ENCODE assay signal across 9 mouse cellular contexts in the genomic region with DNA sequence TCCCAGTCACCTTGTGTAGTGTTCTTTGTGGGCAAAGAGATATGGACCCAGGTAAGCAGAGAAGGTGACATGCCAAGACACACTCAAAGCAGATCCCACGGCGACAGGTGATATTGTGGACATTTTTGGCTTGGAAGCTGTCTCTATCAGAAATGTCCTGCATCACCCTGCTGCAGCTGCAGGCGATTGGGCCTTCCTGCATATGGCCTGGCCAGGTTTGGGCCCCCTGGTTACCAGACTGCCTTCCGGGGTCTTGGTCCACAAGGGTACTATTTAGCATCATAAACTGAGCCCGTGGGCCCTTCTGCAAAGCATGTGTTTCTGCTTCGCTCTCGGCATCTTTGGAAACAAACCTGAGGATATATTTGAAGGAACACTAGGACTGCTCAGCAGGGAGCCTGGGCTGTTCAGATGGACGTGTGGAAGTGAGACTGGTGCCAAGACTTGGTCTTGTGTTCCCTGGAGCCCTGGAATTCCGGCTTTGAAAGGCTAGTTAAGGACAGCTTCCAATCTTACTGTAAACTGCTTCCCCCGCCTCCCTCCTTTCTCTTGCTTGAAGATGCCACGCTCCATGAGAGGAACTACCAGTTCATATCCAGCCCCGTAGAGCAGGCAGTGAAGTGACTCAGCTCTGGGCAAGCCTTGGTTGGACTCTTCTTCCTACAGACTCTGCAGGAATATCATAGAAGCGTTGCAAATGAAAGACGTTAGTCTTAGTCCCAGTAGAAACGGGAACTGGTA. TPM values are rescaled to one million over a fixed set of nuclear protein-coding genes. Genes with fewer than 3 reads are reported as not detected.
DNase-seq lines count a peak whose midpoint lies in the region; ATAC-seq and TF ChIP-seq lines count a peak whose summit lies in the region.
"Had no signal": no experiment of that assay in that cellular context is flagged by ENCODE, and none has a peak within 500 bp of the region (broad histone marks: within the 10 kb centered on the region; RNA-seq: fewer than 3 reads in every experiment).

No protein-coding gene starts in this region.

- peaks cover 2% of the 10 kb centered on the region; the same call in 1 of the 2 replicates for H3K27me3 ChIP-seq in heart, embryonic 11.5 days (ENCODE audit: control insufficient read depth, insufficient read depth, low read length)
- H3K27me3 ChIP-seq in lung, embryonic 14.5 days (ENCODE audit: insufficient read depth, low read length): peaks cover 20% of the 10 kb centered on the region
- peaks cover 11% of the 10 kb centered on the region for H3K27me3 ChIP-seq in limb, embryonic 13.5 days

- DNase-seq in heart, adult 18-20 months: peak; percentile 30 to 46
- DNase-seq in lung, embryonic 14.5 days: peak; percentile 62
- DNase-seq in lung, postnatal 14 days: no peak
- DNase-seq in brain, embryonic 14.5 days (ENCODE audit: low read depth): peak; percentile 29
- no peak for DNase-seq in ovary, adult 18-20 months (ENCODE audit: low spot score)
- no peak for DNase-seq in spleen, adult 18-20 months

- H3K4me1 ChIP-seq in heart, embryonic 11.5 days (ENCODE audit: control insufficient read depth, insufficient read depth, low read length): peaks cover 29% of the 10 kb centered on the region
- H3K4me1 ChIP-seq in lung, embryonic 14.5 days (ENCODE audit: insufficient read depth): peaks cover 30% of the 10 kb centered on the region
- peaks cover 71% of the 10 kb centered on the region for H3K4me1 ChIP-seq in limb, embryonic 13.5 days

- H3K36me3 ChIP-seq in heart, embryonic 11.5 days (ENCODE audit: control insufficient read depth, insufficient read depth, low read length): no peaks in the 10 kb centered on the region
- H3K36me3 ChIP-seq in lung, embryonic 14.5 days (ENCODE audit: insufficient read depth): peaks cover 49% of the 10 kb centered on the region
- peaks cover 40% of the 10 kb centered on the region for H3K36me3 ChIP-seq in limb, embryonic 13.5 days
- H3K36me3 ChIP-seq: midbrain, embryonic 10.5 days had no signal

- H3K4me3 ChIP-seq in heart, embryonic 11.5 days (ENCODE audit: low read depth, low read length): no peak overlapping the region
- no peak overlapping the region for H3K4me3 ChIP-seq in lung, embryonic 14.5 days (ENCODE audit: low read depth, low read length)
- H3K4me3 ChIP-seq in limb, embryonic 13.5 days: peak overlapping the region; percentile 71
- H3K4me3 ChIP-seq: midbrain, embryonic 10.5 days had no signal

- ATAC-seq in heart, embryonic 11.5 days (replicated peaks; ENCODE audit: insufficient number of reproducible peaks, low FRiP score, low TSS enrichment): no peak
- no peak for ATAC-seq in lung, embryonic 14.5 days (ENCODE audit: insufficient read depth)
- ATAC-seq in limb, embryonic 13.5 days (ENCODE audit: low FRiP score, low read depth): no peak

- H3K9me3 ChIP-seq in heart, embryonic 11.5 days (replicated peaks; ENCODE audit: control insufficient read depth, low read length): no peaks in the 10 kb centered on the region
- H3K9me3 ChIP-seq in lung, embryonic 14.5 days (ENCODE audit: low read depth, low read length): no peaks in the 10 kb centered on the region
- H3K9me3 ChIP-seq in limb, embryonic 13.5 days: no peaks in the 10 kb centered on the region
- H3K9me3 ChIP-seq: midbrain, embryonic 10.5 days had no signal

- TF ChIP-seq POLR2A in brain, embryonic 14.5 days (IDR thresholded peaks at IDR 0.05; ENCODE audit: borderline replicate concordance, extremely low read depth, insufficient read depth, insufficient read length, poor library complexity, severe bottlenecking): no peak

- no peak overlapping the region for H3K27ac ChIP-seq in heart, embryonic 11.5 days (ENCODE audit: low read depth, low read length)
- H3K27ac ChIP-seq in lung, embryonic 14.5 days (ENCODE audit: low read depth): peak overlapping the region; percentile 73
- H3K27ac ChIP-seq in limb, embryonic 13.5 days: peak overlapping the region; percentile 86
- H3K27ac ChIP-seq: midbrain, embryonic 10.5 days had no signal

- no peak overlapping the region for H3K9ac ChIP-seq in heart, embryonic 11.5 days (ENCODE audit: low read depth, low read length)
- H3K9ac ChIP-seq in lung, embryonic 14.5 days: no peak overlapping the region
- peak overlapping the region; percentile 43; the same call in 1 of the 2 replicates for H3K9ac ChIP-seq in limb, embryonic 13.5 days

- TF ChIP-seq CTCF in lung, embryonic 14.5 days (IDR thresholded peaks at IDR 0.05; ENCODE audit: low read depth): no peak
- no peak for TF ChIP-seq CTCF in brain, embryonic 14.5 days (IDR thresholded peaks at IDR 0.05; ENCODE audit: borderline replicate concordance, extremely low read depth, insufficient read depth, insufficient read length)

- WGBS in heart, embryonic 11.5 days (ENCODE audit: insufficient replicate concordance): 69% methylated on average over 15 of the region's 15 CpGs
- WGBS in lung, embryonic 14.5 days: 58% methylated on average over 15 of the region's 15 CpGs
- 47% methylated on average over 15 of the region's 15 CpGs for WGBS in limb, embryonic 13.5 days

- no peak overlapping the region for H3K4me2 ChIP-seq in heart, embryonic 11.5 days
- peak overlapping the region; percentile 82 for H3K4me2 ChIP-seq in lung, embryonic 14.5 days
- peak overlapping the region; percentile 85 for H3K4me2 ChIP-seq in limb, embryonic 13.5 days (replicated peaks)

RNA-seq across cellular contexts. Expression of gene Pmp22, which starts 6.1 kb away (rescaled TPM):
- total RNA-seq in heart, adult 18-20 months (2021): 10 to 100 TPM; 37.4 to 40.8 TPM
- polyA plus RNA-seq in heart, embryonic 11.5 days (2014; fragmentation: Nextera tagmentation; extraction: Ambion mirVana): 77.9 and 89.4 TPM in 2 replicates
- 223 and 230 TPM in 2 replicates for polyA plus RNA-seq in lung, embryonic 14.5 days (2014; fragmentation: Nextera tagmentation; extraction: Ambion mirVana)
- 7.3 and 21.8 TPM in 2 replicates for polyA plus RNA-seq in brain, embryonic 14.5 days (2012; rRNA removed)
- 164 and 191 TPM in 2 replicates for polyA plus RNA-seq in limb, embryonic 13.5 days (2015; fragmentation: Nextera tagmentation; extraction: Ambion mirVana)

Comparison
In these comparisons a context has a peak if more than half of its experiments do, and no peak if none do; other contexts are left out.
1. DNase-seq: peak in heart, adult 18-20 months (2 of 2), lung, embryonic 14.5 days (single experiment) and brain, embryonic 14.5 days (single experiment); none in lung, postnatal 14 days (single experiment), ovary, adult 18-20 months (single experiment) and spleen, adult 18-20 months (0 of 2).